Mouse (Mus musculus) thymus, adult 2 months (tissue): Measurements from ENCODE around the gene Nptn.

Experiments
- CTCF ChIP-seq: fragments of 200-500 bp; IDR thresholded peaks from 2 replicates; pipeline ENCODE4 v1.5.1; 2012; ENCODE audit warnings: mild to moderate bottlenecking, control low read depth, low read length, moderate library complexity, borderline replicate concordance; ENCODE audit not compliant: control insufficient read depth, poor library complexity, insufficient read depth; ENCODE audit errors: extremely low read depth
- POLR2A ChIP-seq: fragments of 200-500 bp; IDR thresholded peaks from 2 replicates; pipeline ENCODE4 v1.6.1; 2012; ENCODE audit warnings: mild to moderate bottlenecking, low read length, control low read depth, moderate library complexity; ENCODE audit not compliant: control insufficient read depth, poor library complexity, insufficient read depth; ENCODE audit errors: extremely low read depth

GRCm38 (mm10) chr9:58554908-58555684 lies 26.9 kb upstream of the Nptn start, which contains the start of gene Cd276:
- TF ChIP-seq CTCF (0 out of 2 replicates have a peak, but pooled peaks have one; percentile 12), POLR2A (no peak)
